Mouse (Mus musculus) heart, postnatal 10 days (tissue): Measurements from ENCODE around the gene Coq8b. TPM values are rescaled to one million over a fixed set of nuclear protein-coding genes. Genes with fewer than 3 reads are reported as not detected.

Experiments used
- DNase-seq, 2 experiments: peaks; one replicate each; pipeline ENCODE4 v3.0.0; 2021
- intact Hi-C: fragments of 180-260 bp; cut with DNase I; formaldehyde crosslinking; loops from one replicate; pipeline ENCODE4 v1.15.1; 2025
- total RNA-seq, 2 experiments: library from RNA; stranded (reverse); gene quantifications; 2 replicates each; pipeline ENCODE4 v1.2.3; 2021

The Coq8b gene
- 10 to 100 TPM; 12.8 TPM for total RNA-seq

DNA sequence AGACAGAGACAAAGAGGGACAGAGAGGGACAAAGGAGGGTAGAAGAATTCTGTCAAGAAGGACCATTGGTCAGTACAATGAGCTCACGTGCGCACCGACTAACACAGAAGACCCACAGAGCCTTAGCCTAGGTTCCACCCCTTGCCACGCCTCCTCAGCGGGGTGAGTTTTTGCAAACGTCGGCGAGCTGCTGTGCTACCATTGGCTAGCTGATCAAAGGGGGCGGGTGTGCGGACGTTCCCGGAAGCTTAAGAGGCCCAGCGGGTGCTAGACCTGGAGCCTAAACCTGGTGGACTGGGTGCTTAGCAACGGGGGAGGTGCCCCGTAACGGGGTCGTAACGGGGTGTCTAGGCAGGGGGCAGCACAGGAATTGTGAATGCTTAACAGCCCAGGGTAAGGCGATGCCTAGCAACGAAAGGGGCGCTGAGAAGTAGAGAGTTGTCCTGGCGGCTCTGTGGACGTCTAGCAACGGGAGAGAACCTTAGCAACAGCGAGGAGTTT is at the start of gene Coq8b:
Gene Coq8b (plus strand): TSS at position 243 of the 501 bp plus-strand sequence.
- DNase-seq: peak; percentile 95 to 96
- intact Hi-C loops: no loop called here

DNA sequence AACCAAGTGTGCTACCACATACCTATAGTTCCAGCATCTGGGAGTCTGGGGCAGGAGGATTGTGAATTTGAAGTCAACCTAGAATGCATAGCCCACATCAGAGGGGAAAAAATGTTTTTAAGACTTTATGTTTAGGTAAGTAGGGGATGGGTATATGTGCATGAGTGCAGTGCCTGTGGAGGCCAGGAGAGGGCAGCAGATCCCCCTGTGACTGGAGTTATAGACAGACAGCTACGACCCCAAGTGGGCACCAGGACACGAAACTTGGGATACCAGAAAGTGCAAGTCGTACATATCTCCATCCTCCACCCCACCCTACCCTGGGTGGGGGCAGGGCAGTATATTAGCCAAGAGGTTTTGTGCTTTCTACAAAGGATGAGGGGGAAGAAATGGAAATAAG is 47.9 kb upstream of the Coq8b start:
- no peak for DNase-seq
- intact Hi-C loops: no loop called here

DNA sequence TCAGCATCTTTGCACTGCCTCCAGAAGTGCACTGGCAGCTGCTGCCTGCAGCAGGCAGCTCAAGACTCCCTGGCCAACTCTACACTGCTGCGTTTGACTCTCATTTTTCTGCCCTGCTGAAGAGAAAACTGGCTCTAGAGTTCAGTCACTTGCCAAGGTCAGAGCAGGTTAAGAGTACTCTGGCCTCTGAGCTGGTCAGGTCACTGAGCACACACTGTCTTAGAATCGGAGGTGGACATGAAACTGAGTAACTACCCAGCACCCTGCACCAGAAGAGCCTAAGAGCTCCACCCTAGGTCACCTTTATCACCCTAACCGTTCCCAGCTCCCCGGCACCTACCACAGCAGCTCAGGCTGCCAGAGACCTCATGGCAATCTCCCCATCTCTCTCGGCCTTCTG is 46.8 kb upstream of the Coq8b start:
- intact Hi-C loops: no loop called here

DNA sequence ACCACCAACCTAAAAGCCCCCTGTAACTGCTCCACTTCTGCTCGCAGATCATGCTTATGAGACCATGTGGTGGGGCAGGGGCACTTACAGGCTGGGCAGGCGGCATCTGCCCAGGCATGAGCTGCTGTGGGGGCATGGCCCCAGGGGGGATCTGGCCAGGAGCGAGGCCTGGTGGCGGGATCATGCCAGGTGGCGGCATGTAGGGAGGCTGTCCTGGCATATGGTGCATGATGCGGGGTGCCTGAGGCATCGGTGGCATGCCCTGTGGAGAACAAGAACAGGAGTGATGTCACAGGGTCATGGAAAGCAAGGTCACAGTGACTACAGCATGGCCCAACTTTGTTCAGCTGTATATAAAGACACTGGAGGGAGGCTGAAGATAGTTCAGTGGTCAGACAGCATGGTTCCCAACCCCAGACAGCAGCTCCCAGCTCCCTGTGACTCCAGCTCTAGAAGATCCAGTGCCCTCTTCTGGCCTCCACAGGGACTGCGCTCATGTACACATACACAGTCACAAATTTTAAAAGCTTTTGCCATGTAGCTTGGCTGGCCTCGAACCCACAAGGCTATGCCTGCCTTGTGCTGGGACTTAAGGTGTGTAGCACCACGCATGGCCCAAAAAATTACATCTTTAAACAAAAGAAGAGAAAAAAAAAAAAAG is 43.4 kb upstream of the Coq8b start:
- no peak for DNase-seq
- intact Hi-C loops: no loop called here

More for the DNA sequence above, 46.8 kb upstream of the Coq8b start:
- no peak for DNase-seq

DNA sequence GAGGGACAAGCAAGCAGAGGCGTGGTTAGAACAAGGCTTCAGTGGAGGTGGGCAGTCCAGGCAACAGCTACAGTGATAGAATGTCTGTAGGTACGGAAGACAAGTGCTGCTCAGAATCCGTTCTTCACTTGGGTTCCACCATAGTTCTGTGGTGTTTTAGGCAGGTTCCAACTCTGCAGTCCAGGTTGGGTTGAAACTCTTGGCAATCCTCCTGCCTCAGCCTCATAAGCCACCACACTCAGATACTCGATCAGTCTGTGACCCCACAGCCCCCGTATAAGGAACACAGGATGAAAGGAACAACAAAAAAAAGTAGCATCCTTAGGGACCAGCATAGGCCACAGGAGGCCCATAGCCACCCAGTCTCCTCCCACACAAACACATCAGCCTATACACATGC is 40.4 kb upstream of the Coq8b start:
- intact Hi-C loops: no loop called here
- DNase-seq: no peak

DNA sequence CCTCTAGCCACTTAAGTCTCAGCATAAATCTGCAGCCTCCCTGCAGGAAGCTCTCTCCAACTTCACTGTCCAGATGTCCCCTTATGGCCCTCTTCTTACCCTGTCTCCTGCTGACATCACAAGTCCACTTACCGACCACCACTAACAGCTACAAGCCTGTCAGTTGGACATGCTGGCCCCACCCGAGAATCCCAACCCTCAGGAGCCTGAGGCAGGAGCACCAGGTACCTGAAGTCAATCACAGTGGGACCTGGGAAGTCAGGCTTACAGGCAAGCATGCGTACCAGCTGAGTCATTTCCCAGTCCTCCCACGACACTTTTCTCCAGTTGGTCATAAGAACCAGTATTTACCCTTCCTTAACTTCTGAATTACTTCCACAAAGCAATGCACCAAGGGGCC is 39.1 kb upstream of the Coq8b start:
- intact Hi-C loops: loop anchor here (2.0 kb wide), 1 partner anchor 13 kb away; the partner anchor contains the start of genes Gm21983 and Mia
- no peak for DNase-seq

DNA sequence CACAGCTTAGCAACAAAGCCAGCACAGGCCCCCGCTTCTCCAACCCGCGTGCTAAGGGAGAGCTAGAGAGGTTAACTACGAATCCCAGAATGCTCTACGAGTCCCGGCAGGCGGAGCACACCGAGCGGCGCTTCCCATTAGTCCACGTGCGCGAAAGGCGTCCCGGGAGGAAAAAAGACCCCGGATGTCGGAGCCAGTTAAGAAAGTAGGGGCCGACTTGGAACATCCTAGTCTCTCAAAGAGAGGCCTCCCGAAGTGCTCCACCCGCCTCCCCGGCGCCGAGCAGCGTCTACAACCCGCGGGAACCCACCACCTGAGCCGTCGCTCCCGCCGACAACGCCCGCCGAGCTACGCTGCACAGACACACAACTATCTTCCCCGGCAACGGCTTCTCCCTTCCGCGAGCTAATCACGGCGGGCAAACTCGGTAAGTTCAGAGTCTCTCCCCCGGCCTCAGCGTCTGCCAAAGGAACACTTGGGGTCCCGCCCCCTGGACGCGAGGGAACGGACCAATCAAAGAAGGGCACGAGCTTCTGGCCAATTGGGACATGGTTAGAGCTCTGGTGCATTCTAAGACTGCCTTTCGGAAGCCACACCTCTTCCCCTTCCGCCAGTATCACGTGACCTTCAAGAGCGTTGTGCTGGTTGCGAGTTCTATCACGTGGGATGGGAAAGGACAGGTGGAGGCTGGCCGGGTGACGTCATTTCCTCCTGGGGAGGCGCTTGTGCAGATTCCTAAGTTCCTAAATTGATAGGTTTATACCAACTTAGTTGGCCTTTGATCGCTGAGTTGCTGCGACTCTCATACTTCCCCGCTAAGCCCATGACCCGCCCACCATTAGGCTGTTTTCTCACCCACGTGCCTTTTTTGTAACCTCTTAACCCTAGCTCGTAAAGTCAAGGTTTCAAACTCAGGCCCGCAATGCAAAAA is 36.9 kb upstream of the Coq8b start, which contains the start of the genes BC024978 and Snrpa:
Gene BC024978 (plus strand): TSS at position 101 of the 931 bp plus-strand sequence.
Gene Snrpa (minus strand): TSS at position 591 of the 931 bp plus-strand sequence.
- peak; percentile 98 for DNase-seq
- intact Hi-C loops: loop anchor here (2.0 kb wide), 1 partner anchor 15 kb away; the partner anchor contains the start of genes Gm21983 and Mia

DNA sequence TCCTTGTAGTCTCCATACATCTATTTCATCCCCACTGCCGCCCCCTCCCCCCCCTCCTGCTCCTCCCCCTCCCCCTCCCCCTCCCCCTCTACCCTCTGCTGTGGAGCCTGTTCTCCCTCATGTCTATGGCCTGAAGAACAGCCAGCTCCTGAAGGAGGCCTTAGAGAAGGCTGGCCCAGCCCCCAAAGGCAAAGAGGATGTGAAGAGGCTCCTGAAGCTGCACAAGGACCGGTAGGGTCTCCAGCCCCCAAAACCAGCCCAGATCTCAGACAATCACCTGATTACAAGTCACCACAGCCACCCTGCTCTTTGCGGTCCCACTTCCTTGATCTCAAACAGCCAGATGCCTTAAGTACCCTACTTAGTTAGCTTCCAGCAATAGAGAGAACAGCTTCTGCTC is 35.7 kb upstream of the Coq8b start:
- DNase-seq: no peak
- intact Hi-C loops: no loop called here

DNA sequence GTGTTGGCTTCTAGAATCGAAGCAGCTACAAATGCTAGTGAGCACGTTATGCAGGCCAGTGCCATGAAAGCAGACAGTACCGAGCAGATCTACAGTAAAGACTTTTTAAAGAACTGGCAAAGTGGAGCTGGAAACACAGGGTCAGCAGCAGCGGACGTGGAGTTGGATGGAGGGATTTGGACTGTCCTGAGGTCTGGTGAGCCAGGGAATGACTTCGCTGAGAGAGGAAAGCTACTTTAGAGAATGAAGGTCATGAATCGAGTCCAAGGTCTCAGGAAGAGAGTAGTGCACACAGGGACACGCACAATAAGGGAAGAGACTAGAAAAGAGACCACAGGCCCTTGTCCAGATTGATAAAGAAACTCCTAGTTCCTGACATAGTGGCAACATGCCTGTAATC is 35.2 kb upstream of the Coq8b start:
- intact Hi-C loops: no loop called here
- DNase-seq: peak; percentile 15 to 16

DNA sequence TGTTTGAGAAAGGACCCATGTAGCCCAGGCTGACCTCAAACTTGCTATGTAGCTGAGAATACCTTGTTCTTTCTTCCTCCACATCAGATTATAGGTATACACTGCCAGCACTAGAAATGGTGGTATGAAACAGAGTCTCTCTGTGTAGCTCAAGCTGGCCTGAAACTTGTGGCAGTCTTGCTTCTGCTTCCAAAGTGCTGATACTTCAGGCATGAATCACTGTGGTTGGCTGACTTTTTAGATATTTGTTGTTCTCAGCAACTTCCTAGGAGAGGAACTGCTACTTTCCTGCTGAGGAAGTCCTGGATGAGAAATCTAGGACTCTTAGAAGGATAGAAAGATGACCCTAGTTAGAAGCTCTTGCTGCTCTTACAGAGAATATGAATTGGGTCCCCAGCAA is 34.5 kb upstream of the Coq8b start:
- no peak for DNase-seq
- intact Hi-C loops: no loop called here

DNA sequence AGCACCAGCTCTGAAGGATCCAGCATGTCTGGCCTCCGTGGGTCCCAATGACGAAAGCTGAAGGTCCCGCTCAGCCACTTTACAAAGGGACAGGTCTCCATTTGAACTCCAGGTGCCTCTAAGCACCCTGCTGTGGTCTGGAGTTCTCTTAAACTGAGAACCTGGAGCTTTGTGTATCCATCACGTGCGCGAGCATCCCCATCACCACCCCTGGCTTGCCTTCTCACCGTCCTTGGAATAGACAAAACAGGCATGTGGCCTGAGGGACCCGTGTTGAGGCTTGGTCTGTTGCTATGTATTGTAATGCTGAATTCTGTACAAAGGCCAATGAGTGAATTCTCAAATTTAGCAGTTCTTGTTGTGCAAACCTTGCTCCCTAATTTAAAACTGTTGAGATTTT is 34.0 kb upstream of the Coq8b start:
- intact Hi-C loops: no loop called here
- DNase-seq: no peak

DNA sequence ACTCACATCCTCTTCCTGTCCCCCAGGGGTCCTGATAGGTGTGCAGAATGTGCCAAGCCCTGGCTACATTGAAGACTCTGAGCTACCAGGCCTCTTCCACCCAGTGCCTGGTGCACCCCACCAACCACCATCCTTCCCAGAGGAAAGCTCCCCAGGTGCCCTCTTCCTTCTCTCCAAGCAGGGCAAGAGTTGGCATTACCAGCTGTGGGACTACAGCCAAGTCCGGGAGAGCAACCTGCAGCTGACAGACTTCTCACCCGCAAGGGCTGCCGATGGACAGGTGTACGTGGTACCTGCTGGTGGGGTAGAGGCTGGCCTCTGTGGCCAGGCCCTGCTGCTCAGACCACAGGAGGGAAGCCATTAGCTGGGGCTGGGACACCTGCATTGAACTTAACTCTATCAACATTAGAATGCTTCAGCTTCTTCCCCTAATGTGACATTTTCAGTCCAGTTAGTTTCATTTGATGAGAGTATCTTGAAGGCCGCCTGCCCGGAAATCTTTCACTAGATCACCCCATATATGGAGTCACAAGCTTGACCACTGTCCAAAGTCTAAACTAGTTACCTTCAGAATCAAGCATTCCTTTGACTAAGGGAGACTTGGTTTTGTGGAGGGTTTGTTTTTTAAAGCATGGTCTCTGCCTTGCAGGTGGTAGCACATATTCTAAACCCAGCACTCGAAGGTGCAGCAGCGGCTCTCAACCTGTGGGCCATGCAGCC is 28.9 kb upstream of the Coq8b start:
- intact Hi-C loops: no loop called here

DNA sequence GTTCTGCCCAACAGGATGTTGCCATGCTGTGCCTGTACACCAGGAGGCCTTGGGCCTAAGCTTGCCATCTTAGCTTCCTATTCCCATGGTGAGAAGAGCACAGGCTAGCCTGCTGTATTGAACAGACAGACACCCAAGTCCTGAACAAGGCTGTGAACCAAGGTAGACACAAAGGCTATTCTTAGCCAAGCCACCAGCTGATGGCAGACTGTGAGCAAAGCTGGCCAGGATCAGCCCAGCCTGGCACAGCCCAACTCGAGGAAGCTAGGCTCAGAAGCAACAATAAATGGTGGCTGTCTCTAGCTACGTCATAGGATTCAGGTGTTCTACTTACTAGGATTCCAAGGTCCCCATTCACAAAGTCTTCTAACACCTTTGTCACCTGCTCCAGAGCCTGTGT is 20.2 kb upstream of the Coq8b start:
- DNase-seq: no peak
- intact Hi-C loops: no loop called here

More for the DNA sequence above, 28.9 kb upstream of the Coq8b start:
- DNase-seq: no peak

DNA sequence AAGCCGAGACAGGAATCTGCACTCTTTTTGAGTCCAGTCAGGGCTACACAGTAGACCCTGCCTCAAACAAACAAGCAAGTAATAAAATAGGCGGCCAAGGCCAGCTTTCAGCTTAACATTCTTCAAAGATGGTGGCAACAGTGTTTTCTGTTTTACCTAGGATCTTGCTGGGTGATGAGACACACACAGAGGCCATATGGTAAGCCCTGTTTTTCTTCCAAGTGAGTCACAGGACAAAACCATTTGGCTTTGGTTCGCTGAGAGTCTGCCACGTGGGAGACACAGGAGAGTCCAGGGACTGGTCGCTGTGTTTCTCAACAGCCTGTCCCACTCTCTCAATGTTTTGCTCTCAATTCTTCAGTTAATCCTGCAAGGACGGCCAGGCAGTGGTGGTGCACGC is 14.2 kb upstream of the Coq8b start:
- intact Hi-C loops: no loop called here

DNA sequence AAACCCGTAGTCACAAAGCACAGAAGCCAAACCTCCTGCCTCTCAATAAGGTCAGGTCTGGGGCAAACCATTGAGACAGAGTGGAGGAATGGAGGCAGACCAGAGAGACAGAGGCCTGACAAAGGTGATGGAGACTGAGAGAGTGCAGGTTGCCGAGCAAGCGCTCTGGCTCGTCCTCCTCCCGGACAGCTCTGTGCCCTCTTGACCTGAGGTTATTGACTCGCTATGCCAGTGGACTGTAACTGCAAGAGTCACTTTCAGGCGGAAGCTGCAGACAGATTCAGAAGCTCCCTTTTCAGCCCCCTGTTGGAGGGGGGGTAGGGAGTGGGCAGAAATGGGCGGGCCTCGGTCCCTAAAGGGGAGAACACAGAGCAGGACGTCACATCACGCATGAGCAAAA is 12.9 kb upstream of the Coq8b start:
- intact Hi-C loops: no loop called here
- no peak for DNase-seq

More for the DNA sequence above, 14.2 kb upstream of the Coq8b start:
- no peak for DNase-seq

DNA sequence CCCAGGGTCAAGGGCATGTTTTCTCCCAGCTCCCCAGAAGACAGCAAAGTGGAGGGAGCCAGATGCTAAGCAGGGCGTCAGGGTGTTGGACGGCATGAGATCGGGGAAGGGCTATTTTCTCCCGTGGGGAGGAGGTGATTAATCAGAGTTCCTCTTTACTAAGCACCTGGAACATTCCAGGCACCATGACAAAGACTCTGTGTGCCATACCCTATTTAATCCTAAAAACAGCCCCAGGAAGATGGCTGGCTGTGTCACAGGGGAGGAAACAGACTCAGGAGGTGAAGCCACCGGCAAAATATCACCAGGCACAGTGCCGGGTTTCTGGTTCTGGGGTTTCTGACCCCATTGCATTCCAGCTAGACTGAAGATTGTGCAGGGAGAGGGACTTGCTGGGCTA is 10.9 kb upstream of the Coq8b start:
- intact Hi-C loops: no loop called here
- DNase-seq: no peak

DNA sequence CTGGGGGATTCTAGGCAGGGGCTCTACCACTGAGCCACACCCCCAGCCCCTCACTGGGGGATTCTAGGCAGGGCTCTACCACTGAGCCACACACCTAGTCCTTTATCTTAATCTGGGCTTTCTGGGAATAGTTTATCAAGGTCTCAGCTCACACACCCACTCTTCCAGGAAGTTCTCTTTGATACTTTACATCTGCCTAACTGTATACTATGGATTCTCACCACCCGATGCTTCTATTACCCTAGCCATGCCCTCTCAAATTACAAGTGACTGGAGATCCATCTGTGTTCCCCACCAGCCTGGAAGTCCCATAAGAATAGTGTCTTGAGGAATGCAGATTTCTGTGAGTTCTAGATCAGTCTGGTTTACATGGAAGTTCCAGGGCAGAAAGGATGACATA is 10.3 kb upstream of the Coq8b start:
- intact Hi-C loops: no loop called here

DNA sequence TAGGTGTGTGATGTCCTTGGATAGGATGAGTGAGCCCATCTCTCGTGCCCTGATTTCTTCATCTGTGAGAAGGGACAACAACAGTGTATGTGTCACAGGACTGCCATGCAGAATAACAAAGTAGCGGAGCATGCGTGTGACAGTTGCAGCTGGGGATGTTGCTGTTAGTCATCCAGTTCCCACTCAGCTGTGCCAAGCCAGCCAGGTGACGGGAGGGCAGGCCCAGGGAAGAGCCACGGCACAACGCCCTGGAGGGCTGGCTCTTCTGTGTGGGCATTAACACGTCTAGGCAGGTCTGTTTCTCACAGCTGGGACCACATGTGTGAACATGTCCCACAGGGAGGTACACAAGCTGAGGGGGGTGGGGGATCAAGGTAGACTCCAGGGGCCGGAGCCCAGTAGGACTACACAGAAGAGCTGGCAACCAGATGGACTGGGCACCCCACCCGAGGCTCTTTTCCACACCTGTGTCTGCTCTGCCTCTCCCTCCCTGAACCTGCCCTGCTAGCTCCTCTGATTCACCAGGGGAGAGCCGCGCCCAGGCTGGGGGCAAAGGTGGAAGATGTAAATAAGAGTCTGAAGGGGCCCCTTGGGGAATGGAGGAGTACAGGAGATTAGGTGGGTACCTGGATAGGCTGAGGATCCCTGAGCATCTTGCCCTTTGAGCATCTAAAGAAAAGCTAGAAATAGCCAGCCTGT is 7.8 kb upstream of the Coq8b start:
- intact Hi-C loops: loop anchor here (2.0 kb wide), 1 partner anchor 18 kb away; no protein-coding TSS in a partner anchor
- peak; percentile 30 to 34 for DNase-seq

More for the DNA sequence above, 10.3 kb upstream of the Coq8b start:
- DNase-seq: no peak

DNA sequence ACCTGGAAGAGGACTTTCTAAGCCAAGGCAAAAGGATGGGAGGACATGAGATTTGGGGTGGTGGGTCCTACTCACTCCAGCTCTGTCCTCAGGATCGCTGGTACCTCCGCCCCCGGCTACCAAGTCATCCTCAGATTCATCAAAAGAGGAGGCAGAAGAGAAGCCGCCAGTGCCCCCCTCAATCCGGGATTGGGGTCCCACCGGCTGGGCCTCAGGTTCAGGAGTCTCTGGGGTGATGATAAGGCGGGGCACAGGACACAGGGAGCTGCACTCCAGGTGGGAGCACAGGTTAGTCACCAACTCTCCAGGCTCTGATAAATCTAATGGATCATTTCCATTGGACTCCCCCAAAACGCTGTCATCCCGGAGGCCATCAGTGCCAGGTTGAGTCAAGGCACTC is 5.5 kb upstream of the Coq8b start:
- intact Hi-C loops: no loop called here
- DNase-seq: no peak

DNA sequence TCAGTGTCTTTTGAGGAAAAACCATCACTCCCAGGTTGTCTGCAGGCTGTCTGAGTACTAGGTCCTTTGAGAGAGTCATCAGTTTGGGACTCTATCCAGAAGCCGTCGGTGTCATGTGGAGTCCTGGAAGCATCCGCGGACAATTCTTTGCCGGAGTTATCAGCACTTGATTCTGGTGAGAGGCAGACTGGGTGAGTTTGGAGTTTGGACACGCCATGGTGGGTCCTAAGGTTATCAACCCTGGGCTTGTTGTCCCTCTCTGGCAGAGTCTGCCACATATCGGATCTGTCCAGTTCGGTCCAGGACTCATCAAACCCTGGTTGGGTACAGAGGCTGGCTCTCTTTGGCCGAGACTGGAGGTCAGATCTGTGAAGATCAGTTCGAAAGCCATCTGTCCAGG is 5.1 kb upstream of the Coq8b start:
- intact Hi-C loops: loop anchor here (2.0 kb wide), 1 partner anchor 61 kb away; the partner anchor contains the start of gene Egln2
- DNase-seq: peak in 1 of 2 experiments; percentile 29
